Mouse (Mus musculus) heart, embryonic 12.5 days (tissue): ENCODE results near the gene Gm43191. TPM values are rescaled to one million over a fixed set of nuclear protein-coding genes. Genes with fewer than 3 reads are reported as not detected.

ENCODE experiments used
- ATAC-seq: fragments of 200-750 bp; cut with Nextera tagmentation; 2 replicates; pipeline ENCODE4 v1.8.0; 2017; ENCODE audit warnings: moderate TSS enrichment, moderate library complexity; ENCODE audit not compliant: insufficient number of reproducible peaks, low FRiP score
- H3K27ac ChIP-seq: fragments of 300-500 bp; sonication (generic); 2 replicates; pipeline ENCODE4 v1.5.1; 2016; ENCODE audit warnings: mild to moderate bottlenecking, moderate library complexity; ENCODE audit not compliant: poor library complexity, severe bottlenecking
- H3K27me3 ChIP-seq: fragments of 300-500 bp; sonication (generic); replicated peaks from 2 replicates; pipeline ENCODE4 v1.6.1; 2016; ENCODE audit warnings: mild to moderate bottlenecking, moderate library complexity
- H3K36me3 ChIP-seq: fragments of 300-500 bp; sonication (generic); 2 replicates; pipeline ENCODE4 v1.6.1; 2016; ENCODE audit warnings: mild to moderate bottlenecking, moderate library complexity
- H3K4me1 ChIP-seq: fragments of 300-500 bp; sonication (generic); replicated peaks from 2 replicates; pipeline ENCODE4 v1.6.1; 2016; ENCODE audit warnings: mild to moderate bottlenecking
- H3K4me2 ChIP-seq: fragments of 300-500 bp; sonication (generic); 2 replicates; pipeline ENCODE4 v1.6.1; 2016; ENCODE audit warnings: mild to moderate bottlenecking, moderate library complexity
- H3K4me3 ChIP-seq: fragments of 300-500 bp; sonication (generic); 2 replicates; pipeline ENCODE4 v1.5.1; 2016; ENCODE audit warnings: mild to moderate bottlenecking
- H3K9ac ChIP-seq: fragments of 300-500 bp; sonication (generic); 2 replicates; pipeline ENCODE4 v1.6.1; 2016; ENCODE audit warnings: mild to moderate bottlenecking, moderate library complexity
- H3K9me3 ChIP-seq: fragments of 300-500 bp; sonication (generic); replicated peaks from 2 replicates; pipeline ENCODE4 v1.6.1; 2016; ENCODE audit warnings: mild to moderate bottlenecking, moderate library complexity
- WGBS: fragments of 180-500 bp; shearing (Covaris S2); methylation state at CpG from one replicate; pipeline ENCODE4 v1.1.7; 2016; 5-methylcytosine and 5-hydroxymethylcytosine counted together
- polyA plus RNA-seq: library from polyadenylated mRNA; unstranded; fragments of >200 nt; fragmentation: Nextera tagmentation; extraction: Ambion mirVana; gene quantifications from 2 replicates; pipeline ENCODE4 v1.2.1, GENCODE M21; 2016

Gene Gm43191
- polyA plus RNA-seq, 1 experiment from 2014 or later, result not detected

GRCm38 (mm10) chr3:116620636-116621370 lies 60.3 kb downstream of the Gm43191 start:
- Histone ChIP-seq H3K4me1 (no peaks in the 10 kb centered on the region), H3K9me3 (no peaks in the 10 kb centered on the region), H3K27ac (no peak overlapping the region), H3K4me3 (no peak overlapping the region), H3K27me3 (no peaks in the 10 kb centered on the region), H3K36me3 (peaks cover 48% of the 10 kb centered on the region), H3K9ac (no peak overlapping the region), H3K4me2 (no peak overlapping the region)
- peak; percentile 83 for ATAC-seq
- WGBS, result 89% methylated on average over 7 of the region's 7 CpGs

GRCm38 (mm10) chr3:116618855-116619254 lies 62.2 kb downstream of the Gm43191 start:
- Histone ChIP-seq H3K9me3 (no peaks in the 10 kb centered on the region), H3K4me2 (no peak overlapping the region), H3K4me3 (no peak overlapping the region), H3K27me3 (no peaks in the 10 kb centered on the region), H3K4me1 (no peaks in the 10 kb centered on the region), H3K36me3 (peaks cover 67% of the 10 kb centered on the region), H3K9ac (no peak overlapping the region), H3K27ac (no peak overlapping the region)
- WGBS, result 71% methylated on average over 6 of the region's 6 CpGs
- ATAC-seq, result no peak

GRCm38 (mm10) chr3:116615318-116616068 lies 65.6 kb downstream of the Gm43191 start:
- Histone ChIP-seq H3K9ac (no peak overlapping the region), H3K4me1 (no peaks in the 10 kb centered on the region), H3K36me3 (peaks cover 57% of the 10 kb centered on the region), H3K4me3 (no peak overlapping the region), H3K27me3 (no peaks in the 10 kb centered on the region), H3K9me3 (no peaks in the 10 kb centered on the region), H3K27ac (no peak overlapping the region), H3K4me2 (no peak overlapping the region)
- WGBS, result 80% methylated on average over 8 of the region's 8 CpGs
- ATAC-seq, result no peak

- no peaks in the 10 kb centered on the region for H3K9me3 ChIP-seq
- 83% methylated on average over 10 of the region's 10 CpGs for WGBS
- H3K27ac ChIP-seq, result no peak within 1 kb of the TSS
- no peak within 1 kb of the TSS for H3K4me3 ChIP-seq
- no peaks in the 10 kb centered on the region for H3K4me1 ChIP-seq
- no peaks in the 10 kb centered on the region for H3K27me3 ChIP-seq
- H3K36me3 ChIP-seq, result peaks cover 61% of the 10 kb centered on the region
- no peak within 1 kb of the TSS for H3K9ac ChIP-seq
- ATAC-seq, result no peak
- no peak within 1 kb of the TSS for H3K4me2 ChIP-seq
These were observed 66.7 kb downstream of the Gm43191 start, which contains the start of gene Trmt13 for GRCm38 (mm10) chr3:116614295-116614892. TSS of gene Trmt13 (minus strand) at chr3:116614587.

- no peaks in the 10 kb centered on the region for H3K27me3 ChIP-seq
- H3K36me3 ChIP-seq, result peaks cover 29% of the 10 kb centered on the region
- WGBS, result 74% methylated on average over 9 of the region's 9 CpGs
- no peak overlapping the region for H3K27ac ChIP-seq
- H3K9me3 ChIP-seq, result no peaks in the 10 kb centered on the region
- no peak overlapping the region for H3K9ac ChIP-seq
- H3K4me1 ChIP-seq, result no peaks in the 10 kb centered on the region
- ATAC-seq, result no peak
- H3K4me3 ChIP-seq, result no peak overlapping the region
- H3K4me2 ChIP-seq, result no peak overlapping the region
These were observed 76.5 kb downstream of the Gm43191 start for GRCm38 (mm10) chr3:116604570-116604969.

GRCm38 (mm10) chr3:116601781-116602180 lies 79.3 kb downstream of the Gm43191 start:
- Histone ChIP-seq H3K9ac (no peak overlapping the region), H3K4me2 (no peak overlapping the region), H3K27me3 (no peaks in the 10 kb centered on the region), H3K27ac (no peak overlapping the region), H3K4me3 (no peak overlapping the region), H3K36me3 (peaks cover 13% of the 10 kb centered on the region), H3K9me3 (no peaks in the 10 kb centered on the region), H3K4me1 (no peaks in the 10 kb centered on the region)
- WGBS, result 89% methylated on average over 5 of the region's 5 CpGs
- ATAC-seq, result no peak

- no peak overlapping the region for H3K27ac ChIP-seq
- no peak for ATAC-seq
- H3K9ac ChIP-seq, result no peak overlapping the region
- peaks cover 1% of the 10 kb centered on the region; the same call in 1 of the 2 replicates for H3K4me1 ChIP-seq
- peaks cover 8% of the 10 kb centered on the region for H3K36me3 ChIP-seq
- no peaks in the 10 kb centered on the region for H3K27me3 ChIP-seq
- no peak overlapping the region for H3K4me2 ChIP-seq
- no peaks in the 10 kb centered on the region for H3K9me3 ChIP-seq
- 90% methylated on average over 5 of the region's 5 CpGs for WGBS
- no peak overlapping the region for H3K4me3 ChIP-seq
These were observed 80.1 kb downstream of the Gm43191 start for GRCm38 (mm10) chr3:116601005-116601404.

GRCm38 (mm10) chr3:116599705-116600104 lies 81.4 kb downstream of the Gm43191 start:
- no peak overlapping the region for H3K9ac ChIP-seq
- 84% methylated on average over 2 of the region's 2 CpGs for WGBS
- H3K9me3 ChIP-seq, result no peaks in the 10 kb centered on the region
- H3K4me1 ChIP-seq, result peaks cover 2% of the 10 kb centered on the region; the same call in 1 of the 2 replicates
- no peak overlapping the region for H3K4me3 ChIP-seq
- no peak overlapping the region for H3K4me2 ChIP-seq
- H3K36me3 ChIP-seq, result peaks cover 4% of the 10 kb centered on the region; the same call in 1 of the 2 replicates
- no peak overlapping the region for H3K27ac ChIP-seq
- ATAC-seq, result no peak
- H3K27me3 ChIP-seq, result no peaks in the 10 kb centered on the region

- peak overlapping the region; percentile 83 for H3K9ac ChIP-seq
- H3K9me3 ChIP-seq, result no peaks in the 10 kb centered on the region
- H3K27me3 ChIP-seq, result no peaks in the 10 kb centered on the region
- peak overlapping the region; percentile 85 for H3K4me3 ChIP-seq
- 7% methylated on average over 10 of the region's 10 CpGs for WGBS
- no peak for ATAC-seq
- H3K4me1 ChIP-seq, result peaks cover 6% of the 10 kb centered on the region
- H3K27ac ChIP-seq, result no peak overlapping the region
- peak overlapping the region; percentile 78 for H3K4me2 ChIP-seq
- H3K36me3 ChIP-seq, result peaks cover 15% of the 10 kb centered on the region
These were observed 85.5 kb downstream of the Gm43191 start for GRCm38 (mm10) chr3:116595603-116595991.

GRCm38 (mm10) chr3:116594728-116595602 lies 86.1 kb downstream of the Gm43191 start, which contains the start of gene Sass6:
TSS of gene Sass6 (plus strand) at chr3:116594982.
- Histone ChIP-seq H3K4me3 (peak within 1 kb of the TSS; percentile 85), H3K4me2 (peak within 1 kb of the TSS; percentile 78), H3K4me1 (peaks cover 6% of the 10 kb centered on the region), H3K27me3 (no peaks in the 10 kb centered on the region), H3K9me3 (no peaks in the 10 kb centered on the region), H3K36me3 (peaks cover 20% of the 10 kb centered on the region), H3K27ac (peak within 1 kb of the TSS; percentile 86), H3K9ac (peak within 1 kb of the TSS; percentile 94)
- peak; percentile 96 for ATAC-seq
- under 1% methylated on average over 65 of the region's 65 CpGs for WGBS
